Mouse (Mus musculus) MEL-GATA-1-ER (cell line): Measurements from ENCODE around the gene Cenpf.

ENCODE experiments used
- DNase-seq: peaks from one replicate; pipeline ENCODE4 v3.0.0-alpha.2; 2012; ENCODE audit warnings: low read depth; ENCODE audit errors: extremely low read depth

Gene Cenpf

GRCm38 (mm10) chr1:189687654-189688387, at the start of gene Cenpf:
Gene Cenpf (minus strand): TSS chr1:189688086.
- DNase-seq, result peak; percentile 94

DNA sequence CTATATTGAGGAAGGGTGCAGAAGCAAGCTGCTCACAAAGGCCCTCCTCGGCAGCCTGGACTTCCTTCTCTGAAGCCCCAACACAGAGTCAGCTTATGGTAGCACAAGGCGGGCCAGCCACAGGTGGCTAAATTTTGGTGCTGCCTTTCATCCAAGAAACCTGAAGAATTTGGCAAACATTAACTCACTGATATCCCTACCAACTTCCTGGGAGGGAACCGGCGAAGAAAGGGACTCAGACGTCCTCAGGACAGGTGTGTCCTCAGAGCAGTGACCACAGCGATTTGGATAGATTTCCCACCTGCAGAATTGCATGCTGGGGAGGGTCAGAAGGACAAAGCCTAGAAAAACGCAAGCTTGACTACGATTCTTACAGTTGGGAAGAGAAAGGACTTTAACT, 44.3 kb upstream of the Cenpf start:
- DNase-seq, result no peak

GRCm38 (mm10) chr1:189731697-189732096, 43.8 kb upstream of the Cenpf start:
- DNase-seq, result no peak

DNA sequence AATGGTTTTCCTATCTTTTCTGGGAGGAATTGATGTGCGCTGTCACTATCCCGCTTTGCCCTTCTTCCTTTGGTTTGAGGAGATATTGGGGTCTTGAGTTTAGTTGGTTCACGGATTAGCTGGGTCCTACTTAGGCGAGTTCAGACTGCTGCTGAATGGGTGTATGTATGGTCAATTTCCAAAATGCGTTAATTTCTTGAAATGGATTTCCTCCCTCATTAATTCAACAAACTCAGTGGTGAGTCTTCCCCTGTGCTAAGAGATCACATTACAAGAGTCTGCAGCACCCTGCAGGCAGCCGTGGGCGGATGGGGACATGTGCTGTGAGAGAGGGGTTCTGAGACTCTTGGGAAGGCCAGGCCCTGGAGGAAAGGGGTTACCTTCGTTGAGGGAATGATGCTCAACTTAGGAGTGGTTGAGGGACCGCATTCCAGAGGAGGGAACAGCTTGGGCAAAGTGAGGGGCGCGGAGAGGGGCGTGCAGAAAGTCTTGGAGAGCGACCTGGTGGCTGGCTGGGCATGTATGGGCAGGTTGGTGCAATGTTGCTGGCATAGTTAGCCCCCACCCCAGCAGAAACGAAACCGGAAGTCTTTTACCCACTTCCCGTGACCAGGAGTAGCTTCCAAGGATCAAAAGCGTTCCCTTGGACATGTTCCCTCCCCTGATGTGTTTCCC, 41.4 kb upstream of the Cenpf start:
- DNase-seq, result no peak

DNA sequence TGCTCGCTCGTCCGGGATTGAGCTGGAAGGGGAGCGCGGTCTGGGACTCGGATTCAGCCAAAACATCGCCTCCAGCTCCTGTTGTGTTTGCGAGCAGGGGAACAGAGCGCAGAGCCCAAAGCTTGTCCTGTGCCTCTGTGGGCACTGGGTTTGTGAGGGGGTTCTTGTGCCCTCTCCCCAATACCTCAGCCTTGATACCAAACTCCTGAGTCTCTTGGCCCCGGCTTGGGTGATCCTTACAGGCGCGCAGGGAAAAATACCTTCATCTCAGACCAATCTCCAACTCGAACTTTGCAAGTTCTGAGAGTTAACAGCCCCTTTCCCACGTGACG, 40.9 kb upstream of the Cenpf start:
- DNase-seq, result no peak

- no peak for DNase-seq
Observed at GRCm38 (mm10) chr1:189727884-189728783, 40.2 kb upstream of the Cenpf start, which contains the start of gene Ptpn14. Gene Ptpn14 (plus strand): TSS chr1:189728268.

DNA sequence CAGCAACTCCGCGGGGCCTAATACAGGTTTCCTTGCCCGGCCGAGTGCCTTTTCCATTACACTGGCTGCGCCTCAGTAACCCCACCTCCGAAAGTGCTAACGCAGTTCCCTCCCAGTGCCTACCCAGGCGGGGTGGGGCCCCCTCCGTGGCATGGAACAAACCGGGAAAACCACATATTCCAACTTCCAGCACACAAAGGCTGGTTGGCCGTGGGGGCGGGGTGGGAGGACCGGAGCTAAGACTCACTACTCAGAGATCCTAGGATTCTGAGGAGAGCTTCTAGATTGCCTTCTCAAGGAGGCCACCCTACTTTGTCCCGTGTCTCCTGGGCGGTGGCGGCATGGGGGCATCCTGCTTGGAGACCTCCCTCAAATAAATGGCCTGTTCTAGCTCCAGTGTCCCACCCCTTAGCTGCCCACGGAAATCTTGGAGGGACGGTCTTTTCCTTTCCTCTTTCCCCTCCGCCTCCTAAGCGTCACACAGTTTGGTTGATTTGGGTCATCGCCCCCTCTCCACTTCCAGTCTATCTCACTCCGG, 39.5 kb upstream of the Cenpf start:
- no peak for DNase-seq

GRCm38 (mm10) chr1:189726121-189726520, 38.2 kb upstream of the Cenpf start:
- no peak for DNase-seq

GRCm38 (mm10) chr1:189718600-189718999, 30.7 kb upstream of the Cenpf start:
- no peak for DNase-seq

GRCm38 (mm10) chr1:189717546-189717945, 29.7 kb upstream of the Cenpf start:
- no peak for DNase-seq

- no peak for DNase-seq
Observed at GRCm38 (mm10) chr1:189715915-189716797, 28.3 kb upstream of the Cenpf start.

GRCm38 (mm10) chr1:189709001-189709400, 21.1 kb upstream of the Cenpf start:
- no peak for DNase-seq

GRCm38 (mm10) chr1:189707419-189707818, 19.5 kb upstream of the Cenpf start:
- DNase-seq, result no peak

DNA sequence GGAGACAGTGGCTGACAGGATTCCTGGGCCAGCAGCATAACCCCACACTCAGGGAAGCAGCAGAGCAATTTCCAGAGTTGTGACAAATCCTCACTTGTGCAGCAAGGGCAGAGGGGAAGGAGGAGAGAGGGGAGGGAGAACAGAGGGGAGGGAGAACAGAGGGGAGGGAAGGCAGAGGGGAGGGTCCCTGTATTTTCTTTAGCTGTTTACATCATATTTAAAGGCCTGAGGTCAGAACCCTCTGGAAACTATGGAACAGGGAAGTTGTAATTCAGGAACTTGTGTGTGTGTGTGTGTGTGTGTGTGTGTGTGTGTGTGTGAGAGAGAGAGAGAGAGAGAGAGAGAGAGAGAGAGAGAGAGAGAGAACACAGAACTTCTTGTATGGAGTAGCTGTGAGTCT, 19.1 kb upstream of the Cenpf start:
- no peak for DNase-seq

DNA sequence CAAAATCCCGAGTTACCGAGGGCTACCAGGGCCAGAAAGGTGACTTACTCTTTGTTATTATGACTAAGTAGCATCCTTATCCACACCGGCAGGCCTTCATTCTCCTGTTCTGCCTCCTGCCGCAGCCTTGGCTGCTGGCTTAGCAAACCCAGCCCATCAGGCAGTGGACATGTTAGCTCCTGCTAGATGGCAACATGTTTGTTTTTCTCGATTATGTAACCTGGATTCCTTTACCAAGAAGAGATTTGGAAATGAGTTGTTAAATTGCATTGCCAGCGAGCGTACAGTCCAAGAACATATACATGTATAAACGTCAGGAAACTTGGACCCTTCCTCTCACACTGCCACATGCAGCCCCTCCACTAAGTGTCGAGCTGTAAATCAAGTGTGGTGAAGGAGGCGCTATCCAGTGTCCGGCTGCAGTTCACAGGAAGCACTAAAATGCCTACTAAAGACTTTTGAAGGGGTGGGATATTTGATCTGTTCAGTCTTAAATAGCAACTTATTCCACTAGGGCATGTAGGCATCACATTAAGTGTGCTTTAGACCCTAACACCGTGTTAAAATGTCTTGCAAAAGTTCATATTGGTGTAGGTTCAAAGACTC, 18.3 kb upstream of the Cenpf start:
- DNase-seq, result no peak

DNA sequence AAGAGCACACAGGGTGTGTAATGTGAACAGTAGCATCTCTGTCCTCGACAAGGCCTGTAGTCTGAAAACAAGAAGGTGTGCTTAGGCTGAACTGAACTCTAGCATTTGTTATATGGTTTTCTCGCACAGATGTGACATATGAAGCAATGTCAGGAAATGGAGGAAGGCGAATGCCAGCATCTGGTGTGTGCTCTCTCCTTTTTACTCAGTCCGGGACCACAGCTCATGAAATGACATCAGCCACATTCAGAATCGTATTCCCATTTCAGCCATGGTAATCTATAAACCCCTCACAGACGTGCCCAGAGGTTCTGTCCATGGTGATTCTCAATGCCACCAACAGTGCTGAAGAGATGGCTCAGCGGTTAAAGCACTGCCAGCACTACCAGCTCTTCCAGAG, 15.7 kb upstream of the Cenpf start:
- no peak for DNase-seq

DNA sequence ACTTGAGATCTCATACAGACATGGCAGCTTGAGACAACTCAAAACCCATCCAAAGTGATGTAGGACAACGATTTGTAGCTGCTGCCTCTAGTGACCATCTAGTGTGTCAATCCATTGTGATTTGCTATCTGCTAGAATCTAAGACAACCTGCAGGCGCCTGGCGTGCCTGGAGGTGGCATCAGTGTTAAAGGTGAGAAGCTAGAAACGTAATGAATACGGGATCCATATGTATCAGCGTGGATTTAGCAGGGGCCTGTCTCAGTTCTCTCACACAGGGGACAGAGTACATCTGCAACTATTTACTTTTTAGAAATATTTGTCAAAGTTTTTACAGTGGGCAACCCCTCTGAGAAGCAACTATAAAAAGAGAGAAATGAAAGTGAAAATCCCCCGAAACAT, 15.3 kb upstream of the Cenpf start:
- DNase-seq, result no peak

GRCm38 (mm10) chr1:189700990-189701389, 13.1 kb upstream of the Cenpf start:
- DNase-seq, result peak; percentile 43

DNA sequence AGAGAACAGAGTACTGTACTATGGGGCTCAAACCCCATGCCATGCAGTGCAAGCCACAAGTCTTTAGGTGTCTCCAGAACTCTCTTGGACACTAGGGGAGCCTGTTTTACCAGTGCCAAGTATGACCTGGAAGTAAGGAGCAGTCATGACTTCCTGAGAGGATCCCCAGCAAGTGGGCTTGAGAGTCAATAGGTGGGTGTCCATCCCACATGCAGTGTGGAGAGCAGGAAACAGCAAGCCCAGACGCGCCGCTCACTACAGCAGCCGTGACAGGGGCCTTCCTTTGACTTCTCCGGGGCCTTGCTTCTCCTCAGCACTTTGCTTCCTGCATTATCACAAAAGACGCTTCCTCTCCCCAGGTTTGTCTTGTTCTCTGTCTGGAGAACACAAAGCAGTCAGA, 12.3 kb upstream of the Cenpf start:
- no peak for DNase-seq

DNA sequence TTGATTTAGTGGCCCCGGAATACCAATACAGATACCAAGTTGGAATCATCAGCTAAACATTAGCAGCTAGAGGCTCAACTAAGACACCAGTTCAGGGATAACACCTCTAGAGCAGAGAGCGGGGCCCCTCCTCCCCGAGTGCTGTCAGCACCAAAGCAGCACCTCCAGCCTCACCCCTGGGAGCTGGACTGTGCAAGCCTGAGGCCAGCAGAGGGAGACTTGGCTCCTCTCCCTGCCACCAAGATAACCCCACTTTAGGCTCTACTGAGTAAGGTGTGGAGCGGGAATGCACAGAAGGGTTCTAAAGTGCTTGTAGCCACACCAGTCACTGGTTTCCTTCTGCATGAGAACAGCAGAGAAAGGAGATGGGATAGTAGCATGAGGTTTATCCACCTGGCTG, 10.5 kb upstream of the Cenpf start:
- no peak for DNase-seq
